Mouse (Mus musculus): ENCODE results near the gene Syngr3. TPM values are rescaled to one million over a fixed set of nuclear protein-coding genes. Genes with fewer than 3 reads are reported as not detected.
"Not testable (repeated sequence)": the region's sequence is repeated elsewhere in the genome, so short reads cannot be mapped to it uniquely, and the experiment has no call there.

The Syngr3 gene
- total RNA-seq, 4 experiments from 2014 or later: 2.4 to 5.5 (median 3.8) TPM

- DNase-seq: peak; percentile 98
Measured at GRCm38 (mm10) chr17:24719494-24720222, 29.9 kb upstream of the Syngr3 start.

GRCm38 (mm10) chr17:24718938-24719337 lies 29.2 kb upstream of the Syngr3 start:
- not testable (repeated sequence) for DNase-seq

DNA sequence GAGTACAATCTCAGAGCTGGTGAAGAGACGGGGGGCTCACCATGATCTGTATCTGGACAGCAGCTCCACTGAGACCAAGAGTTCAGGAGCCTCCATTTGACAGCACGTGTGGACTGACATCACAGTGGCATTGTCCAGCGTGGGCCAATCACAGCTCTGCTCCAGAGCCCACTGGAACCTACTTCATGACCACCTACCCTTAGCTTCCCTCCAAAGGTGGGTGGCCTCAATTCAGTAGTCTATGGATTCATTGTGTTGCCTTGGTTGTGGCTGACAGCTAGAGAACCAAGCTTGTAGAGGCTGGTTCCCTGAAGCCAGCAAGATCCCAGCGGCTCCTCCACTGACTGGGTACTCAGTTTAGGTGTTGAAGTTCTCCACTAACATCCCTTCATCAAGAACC lies 28.2 kb upstream of the Syngr3 start, which contains the start of the genes Rnf151 and Rps2:
Gene Rnf151 (minus strand): TSS at position 121 of the 400 bp plus-strand sequence.
Gene Rps2 (plus strand): TSS at position 174 of the 400 bp plus-strand sequence.
- no peak for DNase-seq

DNA sequence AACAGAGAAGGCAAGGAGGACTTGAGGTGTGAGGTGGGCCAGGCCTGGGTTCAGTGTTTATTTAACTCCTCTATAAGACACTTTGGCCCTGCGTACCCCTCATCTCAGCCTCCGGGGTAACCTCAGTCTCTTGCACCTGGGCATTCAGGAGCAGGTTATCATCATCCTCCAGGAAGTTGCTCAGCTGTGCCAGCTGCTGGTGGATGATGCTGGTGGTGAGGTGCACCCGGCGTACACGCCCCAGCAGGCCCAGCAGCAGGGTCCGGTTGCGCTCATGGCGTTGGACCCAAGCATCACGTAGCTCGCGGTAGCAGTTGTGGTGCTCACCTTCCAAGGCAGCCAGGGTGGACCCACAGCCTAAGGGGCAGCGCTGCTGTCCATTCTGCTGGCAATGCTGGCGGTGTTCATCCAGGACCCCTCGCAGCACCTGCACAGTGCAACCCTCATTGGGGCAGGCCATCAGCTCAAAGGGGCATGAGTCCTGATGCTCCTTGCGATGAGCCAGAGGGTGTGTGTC lies 26.5 kb upstream of the Syngr3 start:
- no peak for DNase-seq

- DNase-seq: no peak
Measured at GRCm38 (mm10) chr17:24715556-24715955, 25.8 kb upstream of the Syngr3 start.

- no peak for DNase-seq
Measured at GRCm38 (mm10) chr17:24708646-24709045, 18.9 kb upstream of the Syngr3 start.

- no peak for DNase-seq
Measured at GRCm38 (mm10) chr17:24707801-24708425, 18.2 kb upstream of the Syngr3 start.

DNA sequence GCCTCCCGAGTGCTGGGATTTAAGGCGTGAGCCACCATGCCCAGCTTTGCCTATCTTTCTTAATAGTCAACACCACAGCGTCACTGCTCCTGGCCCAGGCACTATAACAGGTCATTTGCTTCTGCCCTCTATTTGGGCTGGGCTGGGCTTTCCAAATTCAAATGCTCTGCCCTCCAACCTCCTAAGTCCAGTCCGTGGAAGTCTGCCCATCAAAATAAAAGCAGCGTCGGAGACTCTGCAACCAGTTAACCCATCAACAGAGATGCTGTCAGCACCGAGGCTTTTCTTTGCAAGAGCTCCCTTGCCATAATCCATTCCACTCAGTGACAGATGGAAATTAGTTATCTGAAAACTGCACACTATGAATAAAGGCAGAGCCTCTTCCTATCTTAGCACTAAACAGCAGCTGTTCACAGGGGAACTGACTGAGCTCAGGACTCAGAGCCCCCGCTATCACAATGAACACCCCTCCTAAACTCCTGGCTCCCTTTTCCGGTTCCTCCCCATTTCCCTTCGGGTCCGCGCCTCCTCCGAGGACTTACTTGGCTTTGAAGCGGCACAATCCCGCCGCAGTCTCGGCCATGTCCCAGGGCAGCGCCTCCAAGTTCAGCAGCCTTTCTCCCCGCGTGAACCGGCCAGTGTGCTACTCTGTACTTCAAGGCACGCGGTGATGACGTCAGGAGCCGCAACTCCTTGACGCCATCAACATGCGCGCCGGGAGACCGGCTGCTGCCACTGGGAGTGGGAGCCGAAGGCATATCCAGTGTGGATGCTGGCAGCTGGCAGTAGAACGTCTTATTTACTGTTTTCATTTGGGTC lies 17.4 kb upstream of the Syngr3 start, which contains the start of gene Tbl3:
Gene Tbl3 (minus strand): TSS at position 679 of the 819 bp plus-strand sequence.
- DNase-seq: peak; percentile 88

- DNase-seq: no peak
Measured at GRCm38 (mm10) chr17:24705821-24706220, 16.1 kb upstream of the Syngr3 start.

- DNase-seq: no peak
Measured at GRCm38 (mm10) chr17:24701251-24701650, 11.5 kb upstream of the Syngr3 start.

- DNase-seq: no peak
Measured at GRCm38 (mm10) chr17:24699473-24699872, 9.7 kb upstream of the Syngr3 start.

GRCm38 (mm10) chr17:24698715-24699114 lies 9.0 kb upstream of the Syngr3 start:
- DNase-seq: peak; percentile 10

GRCm38 (mm10) chr17:24697985-24698384 lies 8.2 kb upstream of the Syngr3 start:
- DNase-seq: peak; percentile 12

DNA sequence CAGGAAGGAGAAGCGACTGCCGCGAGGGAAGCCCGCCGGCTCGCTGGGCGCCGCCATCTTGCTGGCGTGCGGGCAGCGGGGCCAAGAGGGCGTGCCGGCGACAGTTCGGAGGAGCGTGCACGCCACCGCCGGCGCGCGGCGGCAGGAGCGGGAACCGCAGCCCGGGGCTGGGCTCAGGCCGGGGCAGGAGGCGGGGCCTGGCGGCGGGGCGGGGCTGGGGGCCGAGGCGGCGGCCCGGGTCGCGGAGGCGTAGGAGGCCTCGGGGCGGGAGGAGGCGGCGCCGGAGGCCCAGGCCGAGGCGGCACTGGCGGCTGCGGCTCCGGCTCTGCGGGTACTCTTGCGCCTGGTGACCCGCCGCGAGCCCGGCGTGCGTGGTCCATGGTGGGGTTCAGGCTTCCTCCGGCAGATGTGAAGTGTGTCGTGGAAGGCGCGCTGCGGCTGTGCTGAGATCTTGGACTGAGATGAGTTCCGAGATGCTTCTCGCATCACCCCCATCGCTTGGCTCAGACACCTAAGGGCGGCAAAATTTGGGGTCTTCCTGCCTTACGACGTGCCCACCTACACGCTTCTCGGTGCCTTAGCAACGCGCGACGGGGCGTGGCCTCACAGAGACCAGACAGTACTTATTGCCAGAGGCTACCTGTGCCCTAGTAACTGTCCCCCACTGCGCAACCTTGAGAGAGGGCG lies 6.4 kb upstream of the Syngr3 start, which contains the start of the genes Gfer and Noxo1:
Gene Gfer (minus strand): TSS at position 146 of the 687 bp plus-strand sequence.
Gene Noxo1 (plus strand): TSS at position 224 of the 687 bp plus-strand sequence.
- DNase-seq: peak; percentile 75

- no peak for DNase-seq
Measured at GRCm38 (mm10) chr17:24695326-24696010, 5.7 kb upstream of the Syngr3 start.

DNA sequence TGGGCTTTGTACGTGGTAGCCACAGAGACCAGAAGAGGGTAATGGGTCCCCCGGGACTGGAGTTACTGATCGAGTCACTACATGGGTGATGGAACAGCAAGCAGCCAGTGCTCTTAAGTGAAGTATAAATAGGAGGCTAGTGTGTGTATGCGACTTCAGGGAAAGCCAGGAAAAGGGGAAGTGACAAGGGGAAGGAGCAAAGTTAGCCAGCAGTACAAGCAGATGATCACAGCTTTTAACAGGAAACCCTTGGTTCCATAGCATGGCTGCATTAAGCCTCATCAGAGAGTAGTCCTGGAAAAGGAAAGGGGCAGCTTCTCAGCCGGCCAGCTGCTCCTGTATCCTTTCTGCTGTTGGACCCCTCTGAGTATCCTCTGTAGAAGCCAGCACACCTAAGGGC lies 2.6 kb upstream of the Syngr3 start:
- DNase-seq: peak; percentile 0

GRCm38 (mm10) chr17:24687599-24687998 lies 2.2 kb downstream of the Syngr3 start:
- no peak for DNase-seq

GRCm38 (mm10) chr17:24687146-24687595 lies 2.6 kb downstream of the Syngr3 start:
- no peak for DNase-seq

GRCm38 (mm10) chr17:24686514-24686913 lies 3.2 kb downstream of the Syngr3 start:
- DNase-seq: no peak

GRCm38 (mm10) chr17:24677500-24678080 lies 12.2 kb downstream of the Syngr3 start:
- DNase-seq: no peak

- no peak for DNase-seq
Measured at GRCm38 (mm10) chr17:24676877-24677276, 12.9 kb downstream of the Syngr3 start.
